ENCODE assay signal across 18 mouse cellular contexts in genomic region chr4:95155178-95155577, GRCm38 (mm10).
DNase-seq lines count a peak whose midpoint lies in the region; ATAC-seq and TF ChIP-seq lines count a peak whose summit lies in the region.
"Had no signal": no experiment of that assay in that cellular context is flagged by ENCODE, and none has a peak within 500 bp of the region (broad histone marks: within the 10 kb centered on the region; RNA-seq: fewer than 3 reads in every experiment).

No protein-coding gene starts in this region.

- no peaks in the 10 kb centered on the region for H3K9me3 ChIP-seq in liver, embryonic 16.5 days (replicated peaks; ENCODE audit: control insufficient read depth, low read length)
- no peaks in the 10 kb centered on the region for H3K9me3 ChIP-seq in midbrain, embryonic 16.5 days (replicated peaks; ENCODE audit: control insufficient read depth, low read length, poor library complexity, severe bottlenecking)
- H3K9me3 ChIP-seq: midbrain, embryonic 12.5 days; neural tube, embryonic 13.5 days had no signal

- no peak overlapping the region for H3K4me2 ChIP-seq in liver, embryonic 16.5 days (ENCODE audit: low read depth, low read length)
- no peak overlapping the region for H3K4me2 ChIP-seq in midbrain, embryonic 16.5 days (ENCODE audit: low read length)
- H3K4me2 ChIP-seq: midbrain, embryonic 12.5 days; neural tube, embryonic 13.5 days had no signal

- DNase-seq in heart, adult 11 months = peak; percentile 88
- DNase-seq in heart, postnatal 36 days = no peak
- peak; percentile 77 for DNase-seq in c-Kit-positive CD71-positive TER-119-negative erythroid progenitor cells, embryonic 14.5 days (ENCODE audit: low read depth)
- DNase-seq in heart, postnatal 4 days = peak; percentile 45
- no peak for DNase-seq in kidney, postnatal 14 days
- no peak for DNase-seq in thymus, adult 2 months
- DNase-seq: cerebellum, adult 9-10 months; gastrocnemius, postnatal 10 days; kidney, adult 11 months; spleen, adult 18-20 months had no signal

- peak; percentile 64 for ATAC-seq in liver, embryonic 16.5 days (ENCODE audit: low read depth)
- no peak for ATAC-seq in midbrain, embryonic 16.5 days

- H3K4me3 ChIP-seq in liver, embryonic 16.5 days (ENCODE audit: low read depth, low read length) = no peak overlapping the region
- no peak overlapping the region for H3K4me3 ChIP-seq in midbrain, embryonic 16.5 days (ENCODE audit: low read depth, low read length)
- no peak overlapping the region for H3K4me3 ChIP-seq in thymus, adult 2 months (ENCODE audit: control insufficient read depth, insufficient read depth, low read length)
- H3K4me3 ChIP-seq: erythroblast, embryonic 14.5 days; layer of hippocampus, adult 2 months; midbrain, embryonic 12.5 days; neural tube, embryonic 13.5 days had no signal

- H3K27ac ChIP-seq in liver, embryonic 16.5 days (ENCODE audit: low read length) = peak overlapping the region; percentile 34
- H3K27ac ChIP-seq in midbrain, embryonic 16.5 days (ENCODE audit: low read length) = no peak overlapping the region
- no peak overlapping the region for H3K27ac ChIP-seq in thymus, adult 2 months (ENCODE audit: control insufficient read depth, insufficient read depth, low read length)
- H3K27ac ChIP-seq: kidney, postnatal 0 days; layer of hippocampus, adult 2 months; macrophage; midbrain, embryonic 12.5 days; neural tube, embryonic 13.5 days had no signal

- WGBS in liver, embryonic 16.5 days (ENCODE audit: insufficient replicate concordance) = 41% methylated on average over 2 of the region's 2 CpGs
- WGBS in midbrain, embryonic 16.5 days = 77% methylated on average over 2 of the region's 2 CpGs
- 67% methylated on average over 2 of the region's 2 CpGs for WGBS in thymus, adult 2 months

- H3K36me3 ChIP-seq in liver, embryonic 16.5 days (ENCODE audit: control insufficient read depth, insufficient read depth) = no peaks in the 10 kb centered on the region
- H3K36me3 ChIP-seq in midbrain, embryonic 16.5 days (ENCODE audit: control insufficient read depth, insufficient read depth, low read length) = no peaks in the 10 kb centered on the region
- H3K36me3 ChIP-seq in thymus, adult 2 months (ENCODE audit: control insufficient read depth, insufficient read depth, low read length) = no peaks in the 10 kb centered on the region
- H3K36me3 ChIP-seq: midbrain, embryonic 12.5 days; neural tube, embryonic 13.5 days had no signal

- peaks cover 51% of the 10 kb centered on the region for H3K4me1 ChIP-seq in liver, embryonic 16.5 days (ENCODE audit: control insufficient read depth, low read depth, low read length)
- H3K4me1 ChIP-seq in midbrain, embryonic 16.5 days (ENCODE audit: control insufficient read depth, insufficient read depth, low read length) = peaks cover 5% of the 10 kb centered on the region; the same call in 1 of the 2 replicates
- 0 out of 2 replicates have a peak, but pooled peaks cover 7% of the 10 kb centered on the region for H3K4me1 ChIP-seq in thymus, adult 2 months (replicated peaks; ENCODE audit: control insufficient read depth, insufficient read depth, low read length)

- intact Hi-C loops in heart, postnatal 36 days (cut with DNase I) = no loop called here

- no peak for TF ChIP-seq POLR2A in thymus, adult 2 months (IDR thresholded peaks at IDR 0.05; ENCODE audit: control insufficient read depth, extremely low read depth, insufficient read depth, low read length, poor library complexity)

- H3K27me3 ChIP-seq in liver, embryonic 16.5 days (ENCODE audit: control insufficient read depth, insufficient read depth, low read depth, low read length) = no peaks in the 10 kb centered on the region
- peaks cover 4% of the 10 kb centered on the region; the same call in 1 of the 2 replicates for H3K27me3 ChIP-seq in midbrain, embryonic 16.5 days (ENCODE audit: control insufficient read depth, insufficient read depth, low read depth, low read length)
- no peaks in the 10 kb centered on the region for H3K27me3 ChIP-seq in thymus, adult 2 months (ENCODE audit: control insufficient read depth, insufficient read depth, low read length)
- H3K27me3 ChIP-seq: midbrain, embryonic 12.5 days; neural tube, embryonic 13.5 days had no signal

- H3K9ac ChIP-seq in liver, embryonic 16.5 days (ENCODE audit: low read depth, low read length) = no peak overlapping the region
- H3K9ac ChIP-seq in midbrain, embryonic 16.5 days (ENCODE audit: low read depth, low read length) = no peak overlapping the region
- H3K9ac ChIP-seq: midbrain, embryonic 12.5 days; neural tube, embryonic 13.5 days had no signal

- no peak for TF ChIP-seq CTCF in thymus, adult 2 months (IDR thresholded peaks at IDR 0.05; ENCODE audit: borderline replicate concordance, control insufficient read depth, extremely low read depth, insufficient read depth, low read length, poor library complexity)

Comparison
In these comparisons a context has a peak if more than half of its experiments do, and no peak if none do; other contexts are left out.
1. DNase-seq: peak in heart, adult 11 months (single experiment), c-Kit-positive CD71-positive TER-119-negative erythroid progenitor cells, embryonic 14.5 days (single experiment) and heart, postnatal 4 days (single experiment); none in heart, postnatal 36 days (0 of 2), kidney, postnatal 14 days (single experiment) and thymus, adult 2 months (single experiment).